Mouse (Mus musculus) embryonic facial prominence, embryonic 12.5 days (tissue): Measurements from ENCODE around the gene Nr2c2. TPM values are rescaled to one million over a fixed set of nuclear protein-coding genes. Genes with fewer than 3 reads are reported as not detected.

ENCODE experiments used
- ATAC-seq: fragments of 200-750 bp; cut with Nextera tagmentation; 2 replicates; pipeline ENCODE4 v1.8.0; 2017; ENCODE audit not compliant: insufficient number of reproducible peaks, insufficient read depth, low FRiP score, low TSS enrichment
- H3K27ac ChIP-seq: fragments of 300-500 bp; sonication (generic); 2 replicates; pipeline ENCODE4 v1.5.1; 2016; ENCODE audit warnings: mild to moderate bottlenecking
- H3K27me3 ChIP-seq: fragments of 300-500 bp; sonication (generic); 2 replicates; pipeline ENCODE4 v1.6.1; 2016; ENCODE audit warnings: mild to moderate bottlenecking, moderate library complexity
- H3K36me3 ChIP-seq: fragments of 300-500 bp; sonication (generic); 2 replicates; pipeline ENCODE4 v1.6.1; 2016; ENCODE audit warnings: mild to moderate bottlenecking
- H3K4me1 ChIP-seq: fragments of 300-500 bp; sonication (generic); 2 replicates; pipeline ENCODE4 v1.6.1; 2016
- H3K4me2 ChIP-seq: fragments of 300-500 bp; sonication (generic); replicated peaks from 2 replicates; pipeline ENCODE4 v1.6.1; 2016; ENCODE audit warnings: mild to moderate bottlenecking, moderate library complexity
- H3K4me3 ChIP-seq: fragments of 300-500 bp; sonication (generic); 2 replicates; pipeline ENCODE4 v1.5.1; 2016; ENCODE audit warnings: mild to moderate bottlenecking
- H3K9ac ChIP-seq: fragments of 300-500 bp; sonication (generic); 2 replicates; pipeline ENCODE4 v1.6.1; 2016; ENCODE audit warnings: mild to moderate bottlenecking, moderate library complexity
- H3K9me3 ChIP-seq: fragments of 300-500 bp; sonication (generic); 2 replicates; pipeline ENCODE4 v1.6.1; 2016; ENCODE audit warnings: mild to moderate bottlenecking, moderate library complexity
- WGBS: fragments of 180-500 bp; shearing (Covaris S2); methylation state at CpG from one replicate; pipeline ENCODE4 v1.1.7; 2016; 5-methylcytosine and 5-hydroxymethylcytosine counted together
- polyA plus RNA-seq: library from polyadenylated mRNA; unstranded; fragments of >200 nt; fragmentation: Nextera tagmentation; extraction: Ambion mirVana; gene quantifications from 2 replicates; pipeline ENCODE4 v1.2.1, GENCODE M21; 2016

Gene Nr2c2
- 29.7 and 34.0 TPM in 2 replicates for polyA plus RNA-seq

DNA sequence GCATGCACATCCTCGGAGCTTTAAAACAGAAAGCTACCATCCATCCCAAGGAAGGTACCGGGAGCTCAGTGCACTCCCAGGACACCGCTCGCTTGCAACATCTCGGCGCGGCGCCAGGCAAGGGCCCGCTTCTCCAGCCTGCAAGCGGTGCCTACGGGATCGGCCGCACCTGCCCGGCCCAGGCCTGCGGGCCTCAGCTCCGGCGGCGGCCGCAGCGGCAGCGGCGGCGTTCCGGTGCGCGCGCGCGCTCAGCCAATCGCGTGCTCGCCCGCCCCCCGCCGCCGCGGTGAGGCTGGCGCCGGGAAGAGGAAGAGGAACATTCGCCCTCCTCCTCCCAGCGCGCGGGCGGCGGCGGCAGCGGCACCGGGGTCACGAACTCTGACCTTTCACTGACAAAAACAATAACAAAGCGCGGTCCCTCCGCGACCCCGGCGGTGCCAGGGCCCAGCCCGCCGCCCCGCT, at the start of gene Nr2c2:
Gene Nr2c2 (plus strand): TSS at position 261 of the 462 bp plus-strand sequence.
- 0 out of 2 replicates have a peak, but pooled peaks have one; percentile 15 for ATAC-seq
- under 1% methylated on average over 54 of the region's 58 CpGs for WGBS
- H3K9ac ChIP-seq: peak within 1 kb of the TSS; percentile 99

DNA sequence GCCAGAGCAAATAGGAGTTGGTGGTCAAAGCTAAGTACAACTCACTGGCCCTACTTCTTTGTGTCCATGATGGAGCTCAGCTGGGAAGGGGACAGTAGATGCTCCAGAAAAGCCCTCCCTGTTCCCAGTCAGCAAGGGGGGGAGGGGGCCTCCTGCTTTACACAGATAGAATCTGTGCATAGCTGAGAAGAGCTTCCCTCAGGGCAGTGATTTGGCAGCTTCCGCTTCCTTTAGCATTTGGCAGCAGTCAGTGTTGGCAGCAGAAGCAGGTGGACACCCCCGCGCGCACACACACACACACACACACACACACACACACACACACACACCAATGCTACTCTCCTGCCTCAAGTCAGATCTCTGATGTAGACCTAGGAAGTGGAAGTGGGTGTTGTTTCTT, 49.1 kb upstream of the Nr2c2 start:
- H3K4me1 ChIP-seq: no peaks in the 10 kb centered on the region
- no peaks in the 10 kb centered on the region for H3K27me3 ChIP-seq
- H3K4me3 ChIP-seq: no peak overlapping the region
- H3K9ac ChIP-seq: no peak overlapping the region
- 81% methylated on average over 4 of the region's 4 CpGs for WGBS
- no peaks in the 10 kb centered on the region for H3K36me3 ChIP-seq
- no peak overlapping the region for H3K27ac ChIP-seq
- no peaks in the 10 kb centered on the region for H3K9me3 ChIP-seq
- ATAC-seq: no peak
- H3K4me2 ChIP-seq: no peak overlapping the region

More for the DNA sequence above, at the start of gene Nr2c2:
- H3K4me1 ChIP-seq: peaks cover 16% of the 10 kb centered on the region
- H3K4me3 ChIP-seq: peak within 1 kb of the TSS; percentile 71
- H3K36me3 ChIP-seq: no peaks in the 10 kb centered on the region
- H3K27me3 ChIP-seq: no peaks in the 10 kb centered on the region
- H3K4me2 ChIP-seq: peak within 1 kb of the TSS; percentile 64
- peak within 1 kb of the TSS; percentile 99 for H3K27ac ChIP-seq
- no peaks in the 10 kb centered on the region for H3K9me3 ChIP-seq

- Histone ChIP-seq H3K27ac (no peak overlapping the region), H3K36me3 (no peaks in the 10 kb centered on the region), H3K27me3 (no peaks in the 10 kb centered on the region), H3K9ac (no peak overlapping the region), H3K9me3 (no peaks in the 10 kb centered on the region), H3K4me1 (no peaks in the 10 kb centered on the region), H3K4me2 (no peak overlapping the region), H3K4me3 (no peak overlapping the region)
- ATAC-seq: no peak
- WGBS: 83% methylated on average over 1 of the region's 1 CpGs
Measured at GRCm38 (mm10) chr6:92042850-92043249, 48.3 kb upstream of the Nr2c2 start.

GRCm38 (mm10) chr6:92057768-92058167, 33.4 kb upstream of the Nr2c2 start:
- H3K9ac ChIP-seq: no peak overlapping the region
- no peaks in the 10 kb centered on the region for H3K9me3 ChIP-seq
- H3K4me2 ChIP-seq: no peak overlapping the region
- H3K27ac ChIP-seq: no peak overlapping the region
- no peaks in the 10 kb centered on the region for H3K36me3 ChIP-seq
- peaks cover 11% of the 10 kb centered on the region; the same call in 1 of the 2 replicates for H3K4me1 ChIP-seq
- no peak for ATAC-seq
- 50% methylated on average over 2 of the region's 2 CpGs for WGBS
- H3K27me3 ChIP-seq: no peaks in the 10 kb centered on the region
- no peak overlapping the region for H3K4me3 ChIP-seq

- H3K4me3 ChIP-seq: no peak overlapping the region
- 0 out of 2 replicates have a peak, but pooled peaks cover 3% of the 10 kb centered on the region for H3K27me3 ChIP-seq
- no peaks in the 10 kb centered on the region for H3K36me3 ChIP-seq
- H3K9ac ChIP-seq: no peak overlapping the region
- no peaks in the 10 kb centered on the region for H3K9me3 ChIP-seq
- WGBS: 44% methylated on average over 5 of the region's 5 CpGs
- H3K4me1 ChIP-seq: peaks cover 11% of the 10 kb centered on the region; the same call in 1 of the 2 replicates
- ATAC-seq: no peak
- no peak overlapping the region for H3K4me2 ChIP-seq
- no peak overlapping the region for H3K27ac ChIP-seq
Measured at GRCm38 (mm10) chr6:92061725-92062124, 29.5 kb upstream of the Nr2c2 start.

- no peak overlapping the region for H3K9ac ChIP-seq
- H3K9me3 ChIP-seq: no peaks in the 10 kb centered on the region
- no peak overlapping the region for H3K4me2 ChIP-seq
- 74% methylated on average over 2 of the region's 2 CpGs for WGBS
- H3K27me3 ChIP-seq: 0 out of 2 replicates have a peak, but pooled peaks cover 3% of the 10 kb centered on the region
- no peak overlapping the region for H3K27ac ChIP-seq
- no peaks in the 10 kb centered on the region for H3K36me3 ChIP-seq
- H3K4me1 ChIP-seq: peaks cover 11% of the 10 kb centered on the region; the same call in 1 of the 2 replicates
- no peak for ATAC-seq
- H3K4me3 ChIP-seq: no peak overlapping the region
Measured at GRCm38 (mm10) chr6:92063452-92063851, 27.7 kb upstream of the Nr2c2 start.

GRCm38 (mm10) chr6:92064101-92064500, 27.1 kb upstream of the Nr2c2 start:
- H3K4me1 ChIP-seq: peaks cover 11% of the 10 kb centered on the region; the same call in 1 of the 2 replicates
- ATAC-seq: no peak
- 84% methylated on average over 10 of the region's 10 CpGs for WGBS
- no peak overlapping the region for H3K27ac ChIP-seq
- 0 out of 2 replicates have a peak, but pooled peaks cover 3% of the 10 kb centered on the region for H3K27me3 ChIP-seq
- no peaks in the 10 kb centered on the region for H3K9me3 ChIP-seq
- no peak overlapping the region for H3K4me2 ChIP-seq
- no peak overlapping the region for H3K9ac ChIP-seq
- H3K4me3 ChIP-seq: no peak overlapping the region
- H3K36me3 ChIP-seq: no peaks in the 10 kb centered on the region

- H3K36me3 ChIP-seq: no peaks in the 10 kb centered on the region
- H3K9me3 ChIP-seq: no peaks in the 10 kb centered on the region
- 0 out of 2 replicates have a peak, but pooled peaks cover 3% of the 10 kb centered on the region for H3K27me3 ChIP-seq
- H3K27ac ChIP-seq: no peak overlapping the region
- H3K4me1 ChIP-seq: peaks cover 11% of the 10 kb centered on the region; the same call in 1 of the 2 replicates
- H3K9ac ChIP-seq: no peak overlapping the region
- H3K4me3 ChIP-seq: no peak overlapping the region
- no peak for ATAC-seq
- H3K4me2 ChIP-seq: no peak overlapping the region
- 50% methylated on average over 12 of the region's 12 CpGs for WGBS
Measured at GRCm38 (mm10) chr6:92065721-92066496, 25.3 kb upstream of the Nr2c2 start.

DNA sequence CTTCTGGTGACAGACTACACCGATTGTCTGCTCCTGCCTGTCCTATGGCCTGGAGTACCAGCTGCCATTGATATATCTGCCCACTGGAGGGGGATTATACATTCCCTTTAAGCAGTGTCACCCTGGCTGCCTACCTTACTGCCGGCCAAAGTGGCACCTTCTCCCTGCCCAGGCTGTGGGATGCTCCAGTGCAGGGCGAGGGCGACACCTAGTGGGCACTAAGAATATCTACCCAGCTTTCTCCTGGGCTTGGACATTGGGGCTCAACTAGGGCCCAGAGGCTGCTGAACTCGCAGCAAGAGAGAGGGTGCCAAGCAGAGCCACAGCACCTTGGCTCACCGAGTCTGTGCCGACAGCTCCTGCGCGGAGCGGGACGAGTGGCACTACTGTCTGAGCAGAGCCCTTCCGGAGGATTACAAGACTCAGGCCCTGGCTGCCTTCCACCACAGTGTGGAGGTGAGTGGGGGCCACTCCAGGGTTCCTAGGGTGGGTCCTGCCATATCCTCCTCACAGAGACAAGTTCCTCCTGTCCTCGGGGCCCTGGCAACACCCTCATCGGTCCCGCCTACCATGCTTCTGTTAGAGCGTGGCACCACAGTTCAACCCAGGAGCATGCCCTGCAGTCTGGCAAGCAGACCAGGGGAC, 23.9 kb upstream of the Nr2c2 start:
- Histone ChIP-seq H3K9ac (no peak overlapping the region), H3K27ac (no peak overlapping the region), H3K4me2 (no peak overlapping the region), H3K36me3 (no peaks in the 10 kb centered on the region), H3K4me1 (peaks cover 2% of the 10 kb centered on the region; the same call in 1 of the 2 replicates), H3K9me3 (no peaks in the 10 kb centered on the region), H3K27me3 (0 out of 2 replicates have a peak, but pooled peaks cover 3% of the 10 kb centered on the region), H3K4me3 (no peak overlapping the region)
- peak; percentile 67; the same call in 1 of the 2 replicates for ATAC-seq
- 33% methylated on average over 16 of the region's 16 CpGs for WGBS

DNA sequence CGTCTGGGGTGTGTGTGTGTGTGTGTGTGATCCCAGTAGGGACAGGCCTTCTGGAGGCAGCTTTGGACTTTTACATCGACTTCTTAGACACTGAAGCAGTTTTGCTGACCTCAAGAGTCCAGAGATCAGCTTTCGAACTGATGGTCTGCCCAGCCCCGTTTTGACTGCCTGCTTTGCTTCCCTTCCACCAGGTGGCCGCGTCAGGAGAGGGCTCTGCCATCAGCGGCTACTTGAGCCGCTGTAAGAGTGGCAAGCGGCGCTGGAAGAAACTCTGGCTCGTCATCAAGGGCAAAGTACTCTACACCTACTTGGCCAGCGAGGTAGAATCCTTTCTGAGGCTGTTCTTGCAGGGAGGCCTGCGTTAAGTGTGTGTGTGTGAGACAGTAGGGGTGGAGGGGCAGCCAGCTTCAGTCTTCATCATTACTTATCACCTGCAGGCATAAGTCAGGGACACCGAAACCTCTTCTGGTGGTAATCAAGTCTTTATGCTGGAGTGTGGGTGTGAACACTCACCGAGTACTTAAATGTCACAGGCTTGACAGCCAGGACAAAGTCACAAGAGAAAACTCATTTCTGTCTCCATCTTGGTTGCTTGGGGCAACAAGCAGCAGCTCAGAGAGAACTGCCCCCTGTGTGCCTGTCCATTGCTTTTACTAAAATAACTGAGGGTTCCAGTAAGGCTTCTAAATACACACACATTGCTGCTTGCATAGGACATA, 19.9 kb upstream of the Nr2c2 start:
- H3K9me3 ChIP-seq: no peaks in the 10 kb centered on the region
- 47% methylated on average over 15 of the region's 15 CpGs for WGBS

DNA sequence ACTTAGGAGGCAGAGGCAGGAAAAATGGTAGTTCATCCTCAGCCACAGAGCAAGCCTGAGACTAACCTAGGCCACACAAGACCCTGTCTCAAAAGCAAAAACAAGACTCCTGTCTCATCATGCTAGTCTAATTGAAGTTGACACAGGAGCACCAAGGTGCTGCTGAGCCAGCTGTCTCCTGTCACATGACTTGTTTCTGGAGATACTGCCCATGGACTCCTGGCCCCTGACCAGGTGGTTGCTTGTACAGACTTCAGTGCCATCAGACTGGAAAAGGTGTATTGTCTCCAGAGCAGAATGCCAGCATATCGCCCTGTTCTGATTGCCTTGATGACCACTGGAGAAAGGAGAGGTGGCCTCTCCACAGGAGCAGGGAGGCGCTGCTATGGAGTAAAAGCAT, 10.5 kb upstream of the Nr2c2 start:
- no peak overlapping the region for H3K4me2 ChIP-seq
- WGBS: 84% methylated on average over 2 of the region's 2 CpGs
- H3K9ac ChIP-seq: no peak overlapping the region
- no peak overlapping the region for H3K4me3 ChIP-seq
- no peaks in the 10 kb centered on the region for H3K9me3 ChIP-seq
- no peaks in the 10 kb centered on the region for H3K27me3 ChIP-seq
- H3K36me3 ChIP-seq: no peaks in the 10 kb centered on the region
- H3K27ac ChIP-seq: no peak overlapping the region
- ATAC-seq: no peak
- H3K4me1 ChIP-seq: no peaks in the 10 kb centered on the region

More for the DNA sequence above, 19.9 kb upstream of the Nr2c2 start:
- Histone ChIP-seq H3K36me3 (no peaks in the 10 kb centered on the region), H3K9ac (no peak overlapping the region), H3K27ac (no peak overlapping the region), H3K4me1 (no peaks in the 10 kb centered on the region), H3K4me2 (no peak overlapping the region), H3K4me3 (no peak overlapping the region), H3K27me3 (no peaks in the 10 kb centered on the region)
- no peak for ATAC-seq
